Comparison of ENCODE assay signal across 7 mouse cellular contexts in genomic region chr16:17797812-17798311, GRCm38 (mm10). TPM values are rescaled to one million over a fixed set of nuclear protein-coding genes. Genes with fewer than 3 reads are reported as not detected.
DNase-seq lines count a peak whose midpoint lies in the region; ATAC-seq and TF ChIP-seq lines count a peak whose summit lies in the region.

No protein-coding gene starts in this region.

- H3K4me1 ChIP-seq in thymus, adult 2 months (replicated peaks; ENCODE audit: control insufficient read depth, insufficient read depth, low read length) = peaks cover 10% of the 10 kb centered on the region
- H3K4me1 ChIP-seq in forebrain, embryonic 10.5 days = peaks cover 51% of the 10 kb centered on the region
- peaks cover 40% of the 10 kb centered on the region for H3K4me1 ChIP-seq in intestine, embryonic 16.5 days (ENCODE audit: control insufficient read depth, insufficient read depth, low read length)
- H3K4me1 ChIP-seq in neural tube, embryonic 12.5 days = peaks cover 31% of the 10 kb centered on the region

- H3K36me3 ChIP-seq in thymus, adult 2 months (ENCODE audit: control insufficient read depth, insufficient read depth, low read length) = no peaks in the 10 kb centered on the region
- peaks cover 13% of the 10 kb centered on the region for H3K36me3 ChIP-seq in forebrain, embryonic 10.5 days (replicated peaks)
- no peaks in the 10 kb centered on the region; the same call in 1 of the 2 replicates for H3K36me3 ChIP-seq in intestine, embryonic 16.5 days (ENCODE audit: control insufficient read depth, insufficient read depth, low read length)
- H3K36me3 ChIP-seq in neural tube, embryonic 12.5 days = peaks cover 9% of the 10 kb centered on the region

- H3K4me3 ChIP-seq in thymus, adult 2 months (ENCODE audit: control insufficient read depth, insufficient read depth, low read length) = peak overlapping the region; percentile 15; the same call in 1 of the 2 replicates
- peak overlapping the region; percentile 60 for H3K4me3 ChIP-seq in forebrain, embryonic 10.5 days
- peak overlapping the region; percentile 71 for H3K4me3 ChIP-seq in intestine, embryonic 16.5 days (ENCODE audit: low read length)
- peak overlapping the region; percentile 53 for H3K4me3 ChIP-seq in neural tube, embryonic 12.5 days

- TF ChIP-seq CTCF in thymus, adult 2 months (IDR thresholded peaks at IDR 0.05; ENCODE audit: borderline replicate concordance, control insufficient read depth, extremely low read depth, insufficient read depth, low read length, poor library complexity) = no peak

- 16% methylated on average over 29 of the region's 29 CpGs for WGBS in thymus, adult 2 months
- 2% methylated on average over 29 of the region's 29 CpGs for WGBS in forebrain, embryonic 10.5 days
- WGBS in intestine, embryonic 16.5 days = 5% methylated on average over 29 of the region's 29 CpGs
- 3% methylated on average over 29 of the region's 29 CpGs for WGBS in neural tube, embryonic 12.5 days

- H3K9me3 ChIP-seq in forebrain, embryonic 10.5 days = no peaks in the 10 kb centered on the region
- H3K9me3 ChIP-seq in intestine, embryonic 16.5 days (ENCODE audit: control insufficient read depth, low read length) = no peaks in the 10 kb centered on the region
- no peaks in the 10 kb centered on the region for H3K9me3 ChIP-seq in neural tube, embryonic 12.5 days

- H3K27me3 ChIP-seq in thymus, adult 2 months (ENCODE audit: control insufficient read depth, insufficient read depth, low read length) = peaks cover 45% of the 10 kb centered on the region
- peaks cover 90% of the 10 kb centered on the region for H3K27me3 ChIP-seq in forebrain, embryonic 10.5 days (ENCODE audit: poor library complexity, severe bottlenecking)
- H3K27me3 ChIP-seq in intestine, embryonic 16.5 days (replicated peaks; ENCODE audit: control insufficient read depth, insufficient read depth, low read length) = peaks cover 32% of the 10 kb centered on the region
- H3K27me3 ChIP-seq in neural tube, embryonic 12.5 days (replicated peaks) = peaks cover 85% of the 10 kb centered on the region

- ATAC-seq in intestine, embryonic 16.5 days = peak; percentile 23; the same call in 1 of the 2 replicates
- no peak; the same call in 1 of the 2 replicates for ATAC-seq in neural tube, embryonic 12.5 days (ENCODE audit: low FRiP score, low read depth)

- no peak overlapping the region for H3K27ac ChIP-seq in thymus, adult 2 months (ENCODE audit: control insufficient read depth, insufficient read depth, low read length)
- H3K27ac ChIP-seq in forebrain, embryonic 10.5 days = peak overlapping the region; percentile 88
- peak overlapping the region; percentile 94 for H3K27ac ChIP-seq in intestine, embryonic 16.5 days (ENCODE audit: low read length)
- H3K27ac ChIP-seq in neural tube, embryonic 12.5 days = no peak overlapping the region

- no peak for TF ChIP-seq POLR2A in thymus, adult 2 months (IDR thresholded peaks at IDR 0.05; ENCODE audit: control insufficient read depth, extremely low read depth, insufficient read depth, low read length, poor library complexity)

- peak overlapping the region; percentile 89 for H3K4me2 ChIP-seq in intestine, embryonic 16.5 days (ENCODE audit: low read depth, low read length)
- peak overlapping the region; percentile 74 for H3K4me2 ChIP-seq in neural tube, embryonic 12.5 days (replicated peaks)

- peak overlapping the region; percentile 85 for H3K9ac ChIP-seq in intestine, embryonic 16.5 days (ENCODE audit: low read depth, low read length)
- peak overlapping the region; percentile 70 for H3K9ac ChIP-seq in neural tube, embryonic 12.5 days

- no peak for DNase-seq in thymus, adult 2 months
- DNase-seq in thymus, adult 18-20 months = no peak
- peak; percentile 56 for DNase-seq in forebrain, embryonic 10.5 days (ENCODE audit: extremely low spot score, low spot score)
- DNase-seq in right cerebral cortex, postnatal 25 days = no peak
- DNase-seq in urinary bladder, postnatal 25 days (ENCODE audit: low spot score) = no peak

RNA-seq across cellular contexts. Expression of gene Scarf2, which starts 0.8 kb away (rescaled TPM):
- polyA plus RNA-seq in thymus, adult 2 months (2012; rRNA removed) = 41.0 and 41.2 TPM in 2 replicates
- 4.0 and 4.1 TPM in 2 replicates for polyA plus RNA-seq in forebrain, embryonic 10.5 days (2016; fragmentation: Nextera tagmentation; extraction: Ambion mirVana)
- polyA plus RNA-seq in intestine, embryonic 16.5 days (2015; fragmentation: Nextera tagmentation; extraction: Ambion mirVana) = 4.4 and 5.7 TPM in 2 replicates
- 13.5 and 13.9 TPM in 2 replicates for polyA plus RNA-seq in neural tube, embryonic 12.5 days (2016; fragmentation: Nextera tagmentation; extraction: Ambion mirVana)

RNA-seq across cellular contexts. Expression of gene B830017H08Rik, which starts 35.1 kb away (rescaled TPM):
- polyA plus RNA-seq in thymus, adult 2 months (2012; rRNA removed) = not detected in 2 replicates
- polyA plus RNA-seq in forebrain, embryonic 10.5 days (2016; fragmentation: Nextera tagmentation; extraction: Ambion mirVana) = not detected in 2 replicates
- polyA plus RNA-seq in intestine, embryonic 16.5 days (2015; fragmentation: Nextera tagmentation; extraction: Ambion mirVana) = not detected in 2 replicates
- 1.1 and 1.6 TPM in 2 replicates for polyA plus RNA-seq in neural tube, embryonic 12.5 days (2016; fragmentation: Nextera tagmentation; extraction: Ambion mirVana)

RNA-seq across cellular contexts. Expression of gene Klhl22, which starts 38.4 kb away (rescaled TPM):
- 72.7 and 75.1 TPM in 2 replicates for polyA plus RNA-seq in thymus, adult 2 months (2012; rRNA removed)
- 55.4 and 59.1 TPM in 2 replicates for polyA plus RNA-seq in forebrain, embryonic 10.5 days (2016; fragmentation: Nextera tagmentation; extraction: Ambion mirVana)
- polyA plus RNA-seq in intestine, embryonic 16.5 days (2015; fragmentation: Nextera tagmentation; extraction: Ambion mirVana) = 56.5 and 59.2 TPM in 2 replicates
- polyA plus RNA-seq in neural tube, embryonic 12.5 days (2016; fragmentation: Nextera tagmentation; extraction: Ambion mirVana) = 63.6 and 66.6 TPM in 2 replicates

RNA-seq across cellular contexts. Expression of gene Car15, which starts 40.3 kb away (rescaled TPM):
- polyA plus RNA-seq in thymus, adult 2 months (2012; rRNA removed) = 22.4 and 27.4 TPM in 2 replicates
- polyA plus RNA-seq in forebrain, embryonic 10.5 days (2016; fragmentation: Nextera tagmentation; extraction: Ambion mirVana) = 2.7 and 3.6 TPM in 2 replicates
- 1.1 and 1.2 TPM in 2 replicates for polyA plus RNA-seq in intestine, embryonic 16.5 days (2015; fragmentation: Nextera tagmentation; extraction: Ambion mirVana)
- 3.7 and 4.7 TPM in 2 replicates for polyA plus RNA-seq in neural tube, embryonic 12.5 days (2016; fragmentation: Nextera tagmentation; extraction: Ambion mirVana)

Comparison
In these comparisons a context has a peak if more than half of its experiments do, and no peak if none do; other contexts are left out.
1. H3K27ac ChIP-seq: peak in forebrain, embryonic 10.5 days (single experiment) and intestine, embryonic 16.5 days (single experiment); none in thymus, adult 2 months (single experiment) and neural tube, embryonic 12.5 days (single experiment).
2. H3K4me3 ChIP-seq: peak in every context shown above with its lines; median percentile 71 in intestine, embryonic 16.5 days; 60 in forebrain, embryonic 10.5 days; 53 in neural tube, embryonic 12.5 days; 15 in thymus, adult 2 months.